Mouse (Mus musculus) C2C12 (cell line): Measurements from ENCODE around the gene Olfr76. TPM values are rescaled to one million over a fixed set of nuclear protein-coding genes. Genes with fewer than 3 reads are reported as not detected.
"Not testable (repeated sequence)": the region's sequence is repeated elsewhere in the genome, so short reads cannot be mapped to it uniquely, and the experiment has no call there.

Source experiments
- H3K27me3 ChIP-seq: one replicate; pipeline ENCODE4 v1.6.1; 2011; ENCODE audit not compliant: control insufficient read depth, insufficient read depth, insufficient read length
- H3K36me3 ChIP-seq: one replicate; pipeline ENCODE4 v1.6.1; 2011; ENCODE audit not compliant: control insufficient read depth, insufficient read depth
- H3K4me3 ChIP-seq: one replicate; pipeline ENCODE4 v1.5.1; 2011; ENCODE audit warnings: mild to moderate bottlenecking, control low read depth; ENCODE audit not compliant: poor library complexity, insufficient read depth, severe bottlenecking
- H3K79me2 ChIP-seq: one replicate; pipeline ENCODE4 v1.6.1; 2011; ENCODE audit not compliant: control insufficient read depth, insufficient read depth
- H3K79me3 ChIP-seq: one replicate; pipeline ENCODE4 v1.6.1; 2011; ENCODE audit warnings: low read depth, control low read depth
- H3ac ChIP-seq: one replicate; pipeline ENCODE3; 2011; ENCODE audit warnings: low read depth; ENCODE audit not compliant: control insufficient read depth, insufficient read length
- CEBPB ChIP-seq: IDR thresholded peaks from one replicate; pipeline ENCODE4 v1.6.1; 2011; ENCODE audit warnings: low read depth, mild to moderate bottlenecking, control low read depth, moderate library complexity
- CTCF ChIP-seq: IDR thresholded peaks from one replicate; pipeline ENCODE4 v1.5.1; 2011; ENCODE audit not compliant: control insufficient read depth, insufficient read depth, insufficient read length
- FOSL1 ChIP-seq: IDR thresholded peaks from one replicate; pipeline ENCODE4 v1.8.0; 2011; ENCODE audit warnings: mild to moderate bottlenecking, low read length; ENCODE audit not compliant: poor library complexity, insufficient read depth, severe bottlenecking
- MAX ChIP-seq: IDR thresholded peaks from one replicate; pipeline ENCODE4 v1.6.1; 2011; ENCODE audit warnings: mild to moderate bottlenecking, control low read depth
- MYOD1 ChIP-seq: IDR thresholded peaks from one replicate; pipeline ENCODE4 v1.6.1; 2011; ENCODE audit warnings: low read depth; ENCODE audit not compliant: control insufficient read depth, insufficient read length
- MYOG ChIP-seq: IDR thresholded peaks from one replicate; pipeline ENCODE4 v1.6.1; 2011; ENCODE audit not compliant: control insufficient read depth, insufficient read length; ENCODE audit errors: extremely low read depth
- USF1 ChIP-seq: IDR thresholded peaks from one replicate; pipeline ENCODE4 v1.6.1; 2011; ENCODE audit warnings: low read depth, mild to moderate bottlenecking, control low read depth, moderate library complexity
- polyA plus RNA-seq: library from polyadenylated mRNA; unstranded; fragments of >200 nt; fragmentation: generic; extraction: Trizol; gene quantifications from one replicate; pipeline ENCODE4 v1.2.1, GENCODE M21; 2012; ENCODE audit warnings: missing spikeins

The Olfr76 gene
- polyA plus RNA-seq, 1 experiment, result not detected

DNA sequence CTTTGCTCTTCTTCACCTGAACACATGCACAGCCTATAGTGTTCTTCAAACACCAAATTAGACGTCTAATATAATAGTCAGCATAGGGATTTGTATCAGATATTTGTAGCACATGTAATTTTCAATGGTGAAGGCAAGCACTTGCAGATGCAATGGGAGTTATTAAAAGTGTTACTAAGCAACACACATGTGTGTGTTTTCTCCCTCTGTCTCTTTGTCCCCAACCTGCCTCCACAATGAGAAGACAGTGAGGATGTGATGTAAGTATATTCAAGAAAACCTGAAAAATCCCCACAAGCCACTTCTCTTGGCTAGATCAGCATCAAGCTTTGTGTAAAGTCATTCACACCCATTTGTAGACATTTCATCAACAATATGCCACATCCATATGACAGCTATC lies 7.2 kb downstream of the Olfr76 start, which contains the start of gene Olfr1428:
Olfr1428 (minus strand) TSS at position 101 of the 400 bp plus-strand sequence.
- Histone ChIP-seq H3K79me3 (no peaks in the 10 kb centered on the region), H3K36me3 (no peaks in the 10 kb centered on the region), H3K27me3 (no peaks in the 10 kb centered on the region), H3K4me3 (no peak within 1 kb of the TSS), H3ac (no peak within 1 kb of the TSS), H3K79me2 (no peaks in the 10 kb centered on the region)
- no peak for TF ChIP-seq FOSL1

DNA sequence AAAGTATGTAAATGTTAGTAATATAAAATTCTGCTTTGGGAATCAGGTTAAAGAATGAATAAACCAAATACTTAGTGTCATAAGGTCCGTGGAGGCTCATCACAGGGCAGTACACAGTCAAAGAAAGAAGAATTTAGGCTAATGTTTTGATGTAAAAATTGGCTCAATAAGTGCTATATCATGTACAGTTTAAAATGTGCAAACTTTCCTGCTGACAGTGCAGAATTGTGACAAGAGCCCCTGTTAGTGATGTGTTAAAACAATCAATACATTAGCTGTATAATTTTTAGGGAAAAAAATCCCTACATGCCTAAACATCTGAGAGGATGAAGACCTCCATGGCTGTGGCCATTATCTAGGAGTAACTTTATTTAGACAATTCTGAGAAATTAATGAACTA lies 9.2 kb downstream of the Olfr76 start:
- H3K36me3 ChIP-seq, result no peaks in the 10 kb centered on the region
- no peaks in the 10 kb centered on the region for H3K79me3 ChIP-seq
- TF ChIP-seq MYOG (no peak), USF1 (no peak), MAX (no peak), FOSL1 (no peak), MYOD1 (no peak), CEBPB (no peak), CTCF (no peak)
- H3K4me3 ChIP-seq, result no peak overlapping the region
- H3K79me2 ChIP-seq, result no peaks in the 10 kb centered on the region
- no peak overlapping the region for H3ac ChIP-seq
- no peaks in the 10 kb centered on the region for H3K27me3 ChIP-seq

DNA sequence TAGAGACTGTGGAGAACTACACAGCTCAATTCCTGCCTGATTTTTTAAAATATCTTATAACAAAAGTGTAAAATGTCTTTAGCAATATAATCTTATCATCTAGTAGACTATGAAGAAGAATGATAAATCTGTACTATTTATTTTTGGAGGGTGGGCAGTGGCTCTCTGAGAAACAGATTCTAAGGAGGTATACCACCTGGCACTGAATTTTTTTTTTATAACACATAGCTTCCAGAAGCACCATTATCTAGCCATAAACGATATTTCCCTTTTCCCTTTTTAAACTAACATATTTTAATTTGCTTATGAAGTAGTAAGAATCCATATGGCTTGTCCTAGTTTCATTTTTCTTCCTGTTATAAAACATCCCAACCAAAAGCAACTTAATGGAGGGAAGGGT lies 18.5 kb downstream of the Olfr76 start:
- Histone ChIP-seq H3K27me3 (no peaks in the 10 kb centered on the region), H3K36me3 (no peaks in the 10 kb centered on the region), H3K4me3 (no peak overlapping the region), H3ac (no peak overlapping the region), H3K79me3 (no peaks in the 10 kb centered on the region), H3K79me2 (no peaks in the 10 kb centered on the region)
- TF ChIP-seq FOSL1, result no peak
- no peak for TF ChIP-seq USF1
- no peak for TF ChIP-seq MYOD1
- no peak for TF ChIP-seq CEBPB
- TF ChIP-seq MYOG, result no peak
- no peak for TF ChIP-seq MAX
- TF ChIP-seq CTCF, result no peak

DNA sequence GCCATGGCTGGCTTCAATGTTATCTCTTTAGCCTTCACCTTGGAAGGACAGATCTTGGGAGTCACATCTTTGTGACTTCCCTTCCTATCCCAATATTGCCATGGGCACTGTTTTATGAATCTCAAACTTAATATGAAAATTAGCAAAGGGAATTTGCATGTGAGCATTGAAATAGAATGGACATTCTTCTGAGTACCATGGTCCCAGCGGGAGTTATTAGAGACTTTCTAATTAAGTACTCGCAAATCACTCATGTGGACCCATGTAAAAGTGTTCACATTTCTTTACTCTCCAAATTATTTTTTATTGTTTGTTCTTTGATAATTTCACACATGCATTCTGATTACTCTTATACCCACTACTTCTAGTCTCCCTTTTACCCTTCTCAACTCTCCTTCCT lies 19.8 kb downstream of the Olfr76 start, which contains the start of gene Olfr1427:
Olfr1427 (minus strand) TSS at position 101 of the 400 bp plus-strand sequence.
- no peaks in the 10 kb centered on the region for H3K79me3 ChIP-seq
- H3K79me2 ChIP-seq, result no peaks in the 10 kb centered on the region
- no peak for TF ChIP-seq FOSL1

DNA sequence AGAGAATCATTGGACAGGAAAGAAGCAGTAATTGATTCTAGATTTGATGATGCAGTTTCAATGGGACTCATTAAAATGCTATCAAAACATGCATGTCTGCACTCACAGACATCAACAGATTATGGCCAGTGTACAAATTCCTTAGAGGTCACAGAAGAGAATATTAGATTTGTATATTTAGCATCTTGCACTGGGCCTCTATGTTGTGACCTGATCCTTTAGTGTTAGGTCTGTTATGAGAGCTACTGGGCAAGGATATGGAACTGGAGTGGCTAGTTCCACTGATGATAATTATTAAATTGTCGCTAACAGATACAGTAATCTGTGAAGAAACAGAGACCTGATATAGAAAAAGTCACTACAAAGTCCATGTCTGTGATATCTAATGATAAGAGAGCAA lies 31.1 kb downstream of the Olfr76 start, which contains the start of gene Olfr1426:
Olfr1426 (minus strand) TSS at position 101 of the 400 bp plus-strand sequence.
- Histone ChIP-seq H3ac (no peak within 1 kb of the TSS), H3K4me3 (no peak within 1 kb of the TSS), H3K79me3 (no peaks in the 10 kb centered on the region), H3K36me3 (no peaks in the 10 kb centered on the region), H3K79me2 (no peaks in the 10 kb centered on the region), H3K27me3 (no peaks in the 10 kb centered on the region)
- TF ChIP-seq MYOG (no peak), FOSL1 (no peak), MYOD1 (no peak), CTCF (no peak), MAX (no peak), USF1 (no peak), CEBPB (no peak)

More for the DNA sequence above, 19.8 kb downstream of the Olfr76 start, which contains the start of gene Olfr1427:
- no peaks in the 10 kb centered on the region for H3K27me3 ChIP-seq
- H3K36me3 ChIP-seq, result no peaks in the 10 kb centered on the region
- H3K4me3 ChIP-seq, result no peak within 1 kb of the TSS
- no peak within 1 kb of the TSS for H3ac ChIP-seq

DNA sequence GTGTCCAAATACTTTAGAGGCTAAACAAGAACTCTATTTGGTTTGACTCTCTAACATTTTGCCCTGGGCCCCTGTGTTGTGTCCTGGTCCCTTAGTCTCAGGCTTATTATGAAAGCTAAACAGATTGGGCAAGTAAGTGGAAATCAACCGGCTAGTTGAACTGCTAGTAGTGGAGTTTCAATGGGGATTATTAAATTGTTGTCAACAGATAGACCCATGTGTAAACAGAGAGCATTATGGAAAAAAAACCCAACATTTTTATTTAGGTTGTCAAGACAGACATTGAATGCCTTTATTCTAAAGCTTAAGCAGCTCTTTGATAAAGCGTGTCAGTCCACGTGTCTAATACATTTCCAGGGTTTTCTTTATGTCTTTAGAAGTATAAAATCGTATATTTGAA lies 45.4 kb downstream of the Olfr76 start, which contains the start of gene Olfr1425:
Olfr1425 (minus strand) TSS at position 101 of the 400 bp plus-strand sequence.
- H3K4me3 ChIP-seq, H3ac ChIP-seq, H3K79me3 ChIP-seq, H3K27me3 ChIP-seq, H3K79me2 ChIP-seq, H3K36me3 ChIP-seq: not testable (repeated sequence)

DNA sequence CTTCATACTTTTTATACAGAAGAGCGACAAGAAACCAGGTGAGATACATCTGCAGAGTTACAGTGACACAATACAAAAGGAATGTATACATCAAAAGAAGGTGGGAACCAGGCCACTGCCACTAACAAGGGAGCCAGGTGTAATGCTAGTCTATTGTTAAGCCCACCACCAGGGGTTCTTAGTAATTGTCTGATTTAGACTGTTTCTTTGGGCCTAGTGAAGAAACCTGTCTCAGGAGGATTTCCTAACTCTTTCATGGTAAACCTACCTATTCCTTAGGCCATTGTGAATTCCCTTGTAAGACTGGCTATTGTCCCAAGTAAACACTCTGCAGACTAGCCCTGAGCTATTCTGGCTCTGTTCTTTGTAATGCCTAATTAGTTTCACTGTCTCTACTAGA lies 53.5 kb downstream of the Olfr76 start:
- H3K36me3 ChIP-seq, H3K27me3 ChIP-seq, H3K79me2 ChIP-seq, H3K4me3 ChIP-seq, H3ac ChIP-seq, H3K79me3 ChIP-seq: not testable (repeated sequence)

Other genes starting within 250 kb of the Olfr76 start
- gene Olfr1419, start 248.1 kb downstream of the Olfr76 start, polyA plus RNA-seq, result not detected
- not detected for gene Olfr1420, start 236.6 kb downstream of the Olfr76 start, polyA plus RNA-seq
- gene Patl1, start 210.8 kb downstream of the Olfr76 start, polyA plus RNA-seq, result 13.3 TPM
- gene Osbp, start 157.3 kb downstream of the Olfr76 start, polyA plus RNA-seq, result 14.3 TPM
- 0.01 TPM for gene Olfr1423, start 81.9 kb downstream of the Olfr76 start, polyA plus RNA-seq
- gene Olfr1424, start 60.5 kb downstream of the Olfr76 start, polyA plus RNA-seq, result not detected
- not detected for gene Olfr1425, start 45.5 kb downstream of the Olfr76 start, polyA plus RNA-seq
- gene Olfr1426, start 31.2 kb downstream of the Olfr76 start, polyA plus RNA-seq, result not detected
- gene Olfr1427, start 19.9 kb downstream of the Olfr76 start, polyA plus RNA-seq, result not detected
- gene Olfr1428, start 7.3 kb downstream of the Olfr76 start, polyA plus RNA-seq, result not detected
- not detected for gene Olfr1555-ps1, start 46.9 kb upstream of the Olfr76 start, polyA plus RNA-seq
- not detected for gene Olfr1431, start 77.4 kb upstream of the Olfr76 start, polyA plus RNA-seq
- not detected for gene Olfr1432, start 109.4 kb upstream of the Olfr76 start, polyA plus RNA-seq
- not detected for gene Olfr262, start 118.5 kb upstream of the Olfr76 start, polyA plus RNA-seq
- not detected for gene Olfr235, start 137.8 kb upstream of the Olfr76 start, polyA plus RNA-seq
- not detected for gene Olfr1434, start 156.7 kb upstream of the Olfr76 start, polyA plus RNA-seq
- not detected for gene Olfr1436, start 175.9 kb upstream of the Olfr76 start, polyA plus RNA-seq
- gene Olfr1437, start 201.9 kb upstream of the Olfr76 start, polyA plus RNA-seq, result not detected
- gene Olfr1438-ps1, start 212.7 kb upstream of the Olfr76 start, polyA plus RNA-seq, result not detected